Mouse (Mus musculus): ENCODE data around the gene Gm10436.
"Not testable (repeated sequence)": the region's sequence is repeated elsewhere in the genome, so short reads cannot be mapped to it uniquely, and the experiment has no call there.

Gm10436 gene

GRCm38 (mm10) chr12:88182008-88182407 lies at the start of gene Gm10436:
TSS of gene Gm10436 (minus strand) at chr12:88182108.
- not testable (repeated sequence) for DNase-seq

- no peak for DNase-seq
These were observed 37.5 kb upstream of the Gm10436 start for GRCm38 (mm10) chr12:88219445-88219844.

- not testable (repeated sequence) for DNase-seq
These were observed 36.2 kb upstream of the Gm10436 start for GRCm38 (mm10) chr12:88218059-88218458.

GRCm38 (mm10) chr12:88214641-88215040 lies 32.7 kb upstream of the Gm10436 start:
- no peak for DNase-seq

GRCm38 (mm10) chr12:88211458-88211857 lies 29.6 kb upstream of the Gm10436 start:
- DNase-seq, result not testable (repeated sequence)

GRCm38 (mm10) chr12:88202856-88203255 lies 20.9 kb upstream of the Gm10436 start:
- no peak for DNase-seq

Measured in lung, postnatal 36 days (tissue).